Comparison of ENCODE assay signal across 16 mouse cellular contexts in the genomic region with DNA sequence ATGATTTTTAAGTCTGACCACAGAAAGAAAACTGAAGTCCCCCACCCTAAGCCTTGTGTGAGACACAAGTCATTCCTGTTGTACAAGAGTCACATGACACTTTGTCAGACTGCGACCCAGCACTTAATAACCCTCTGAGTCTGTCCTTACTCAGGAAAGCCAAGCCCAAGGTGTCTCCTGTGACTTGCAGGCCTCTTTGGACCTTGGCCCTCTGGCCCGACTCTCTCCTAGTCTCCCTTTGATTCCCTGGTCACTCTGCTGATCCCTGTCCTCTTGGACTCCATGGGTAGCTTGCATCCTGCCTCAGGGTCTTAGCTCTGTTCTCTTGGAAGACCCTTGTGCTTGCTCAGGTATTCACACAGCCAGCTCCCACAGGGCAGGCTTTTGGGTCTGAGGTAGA.
DNase-seq lines count a peak whose midpoint lies in the region; ATAC-seq and TF ChIP-seq lines count a peak whose summit lies in the region.
"Had no signal": no experiment of that assay in that cellular context is flagged by ENCODE, and none has a peak within 500 bp of the region (broad histone marks: within the 10 kb centered on the region; RNA-seq: fewer than 3 reads in every experiment).

No protein-coding gene starts in this region.

- no peak overlapping the region for H3K4me3 ChIP-seq in heart, embryonic 14.5 days (ENCODE audit: control insufficient read depth in 1 of 2, insufficient read depth in 1 of 2, low read depth in 1 of 2, low read length in 2 of 2)
- no peak overlapping the region for H3K4me3 ChIP-seq in embryonic facial prominence, embryonic 15.5 days (replicated peaks)
- H3K4me3 ChIP-seq in kidney, adult 2 months (ENCODE audit: insufficient read depth, low read depth, low read length) = no peak overlapping the region
- H3K4me3 ChIP-seq: forebrain, embryonic 10.5 days; hindbrain, embryonic 13.5 days; megakaryocyte, embryonic 14.5 days; midbrain, embryonic 15.5 days had no signal

- no peaks in the 10 kb centered on the region for H3K36me3 ChIP-seq in heart, embryonic 14.5 days (ENCODE audit: control insufficient read depth, insufficient read depth, low read length)
- no peaks in the 10 kb centered on the region for H3K36me3 ChIP-seq in embryonic facial prominence, embryonic 15.5 days
- H3K36me3 ChIP-seq in kidney, adult 2 months (ENCODE audit: control insufficient read depth, insufficient read depth, low read length) = no peaks in the 10 kb centered on the region
- H3K36me3 ChIP-seq: forebrain, embryonic 10.5 days; hindbrain, embryonic 13.5 days; midbrain, embryonic 15.5 days had no signal

- 53% methylated on average over 2 of the region's 2 CpGs for WGBS in heart, embryonic 14.5 days
- 47% methylated on average over 2 of the region's 2 CpGs for WGBS in embryonic facial prominence, embryonic 15.5 days
- WGBS in kidney, adult 2 months = 46% methylated on average over 2 of the region's 2 CpGs

- H3K9ac ChIP-seq in heart, embryonic 14.5 days (ENCODE audit: low read length) = peak overlapping the region; percentile 44; the same call in 1 of the 2 replicates
- no peak overlapping the region for H3K9ac ChIP-seq in embryonic facial prominence, embryonic 15.5 days
- H3K9ac ChIP-seq: hindbrain, embryonic 13.5 days; liver, embryonic 14.5 days; midbrain, embryonic 15.5 days had no signal

- H3K27me3 ChIP-seq in heart, embryonic 14.5 days (ENCODE audit: control insufficient read depth, insufficient read depth, low read length) = no peaks in the 10 kb centered on the region
- H3K27me3 ChIP-seq in embryonic facial prominence, embryonic 15.5 days = peaks cover 3% of the 10 kb centered on the region; the same call in 1 of the 2 replicates
- H3K27me3 ChIP-seq in kidney, adult 2 months (replicated peaks; ENCODE audit: control insufficient read depth, insufficient read depth, low read length) = no peaks in the 10 kb centered on the region
- H3K27me3 ChIP-seq: hindbrain, embryonic 13.5 days; midbrain, embryonic 15.5 days had no signal

- no peak overlapping the region for H3K4me2 ChIP-seq in heart, embryonic 14.5 days (ENCODE audit: low read length)
- no peak overlapping the region for H3K4me2 ChIP-seq in embryonic facial prominence, embryonic 15.5 days (replicated peaks)
- H3K4me2 ChIP-seq: hindbrain, embryonic 13.5 days; midbrain, embryonic 15.5 days had no signal

- no peak for ATAC-seq in heart, embryonic 14.5 days (ENCODE audit: insufficient number of reproducible peaks, insufficient read depth, low FRiP score, low read depth)
- no peak for ATAC-seq in embryonic facial prominence, embryonic 15.5 days (ENCODE audit: insufficient number of reproducible peaks, low FRiP score, low TSS enrichment, low read depth)
- ATAC-seq: midbrain, embryonic 15.5 days had no signal

- no peak overlapping the region; a peak in 1 of 4 replicates for H3K27ac ChIP-seq in heart, embryonic 14.5 days (replicated peaks in 1 of 2; ENCODE audit: control insufficient read depth in 1 of 2, insufficient read depth in 1 of 2, low read depth in 2 of 2, low read length in 2 of 2)
- 0 out of 2 replicates have a peak overlapping the region, but pooled peaks have one; percentile 0 for H3K27ac ChIP-seq in embryonic facial prominence, embryonic 15.5 days (replicated peaks)
- peak overlapping the region; percentile 18; the same call in 1 of the 2 replicates for H3K27ac ChIP-seq in kidney, adult 2 months (ENCODE audit: insufficient read depth, low read depth, low read length)
- H3K27ac ChIP-seq: forebrain, embryonic 10.5 days; hindbrain, embryonic 13.5 days; liver, embryonic 14.5 days; midbrain, embryonic 15.5 days had no signal

- no peak for TF ChIP-seq POLR2A in kidney, adult 2 months (IDR thresholded peaks at IDR 0.05; ENCODE audit: low read depth, low read length)

- no peaks in the 10 kb centered on the region for H3K9me3 ChIP-seq in heart, embryonic 14.5 days (ENCODE audit: control insufficient read depth, low read length)
- H3K9me3 ChIP-seq in embryonic facial prominence, embryonic 15.5 days (replicated peaks) = no peaks in the 10 kb centered on the region
- H3K9me3 ChIP-seq: forebrain, embryonic 10.5 days; hindbrain, embryonic 13.5 days; midbrain, embryonic 15.5 days had no signal

- no peak for TF ChIP-seq CTCF in kidney, adult 2 months (conservative IDR thresholded peaks at IDR 0.05; ENCODE audit: insufficient read depth, insufficient read length, low read depth, low read length)

- DNase-seq in heart, adult 9 months (ENCODE audit: low spot score in 2 of 2) = no peak
- peak; percentile 91 for DNase-seq in kidney, adult 2 months
- DNase-seq in kidney, postnatal 14 days = peak; percentile 69
- no peak for DNase-seq in urinary bladder, postnatal 4 days (ENCODE audit: low spot score in 2 of 2)
- no peak for DNase-seq in right cerebral cortex, postnatal 36 days (ENCODE audit: low spot score in 2 of 2)
- DNase-seq: adrenal gland, postnatal 25 days; cerebellum, adult 2 months; right cerebral cortex, adult 18-20 months; thymus, adult 18-20 months had no signal

- peaks cover 22 to 31% of the 10 kb centered on the region in 2 experiments for H3K4me1 ChIP-seq in heart, embryonic 14.5 days (ENCODE audit: control insufficient read depth in 2 of 2, insufficient read depth in 2 of 2, low read length in 2 of 2)
- H3K4me1 ChIP-seq in embryonic facial prominence, embryonic 15.5 days = peaks cover 44% of the 10 kb centered on the region
- H3K4me1 ChIP-seq in kidney, adult 2 months (ENCODE audit: control insufficient read depth, insufficient read depth, low read length) = peaks cover 16% of the 10 kb centered on the region; the same call in 1 of the 2 replicates
- H3K4me1 ChIP-seq: megakaryocyte, embryonic 14.5 days had no signal

Comparison
In these comparisons a context has a peak if more than half of its experiments do, and no peak if none do; other contexts are left out.
1. H3K27ac ChIP-seq: peak in embryonic facial prominence, embryonic 15.5 days (single experiment) and kidney, adult 2 months (single experiment); none in heart, embryonic 14.5 days (0 of 2).
2. DNase-seq: peak in kidney, adult 2 months (single experiment) and kidney, postnatal 14 days (single experiment); none in heart, adult 9 months (0 of 2), urinary bladder, postnatal 4 days (0 of 2) and right cerebral cortex, postnatal 36 days (0 of 2).